ENCODE assay signal across 26 mouse cellular contexts in genomic region chr13:69279647-69280046, GRCm38 (mm10).
"Had no signal": no experiment of that assay in that cellular context is flagged by ENCODE, and none has a peak within 500 bp of the region (broad histone marks: within the 10 kb centered on the region; RNA-seq: fewer than 3 reads in every experiment).

No protein-coding gene starts in this region.

- H3K9me3 ChIP-seq: heart, embryonic 13.5 days; heart, embryonic 15.5 days; hindbrain, embryonic 13.5 days; hindbrain, embryonic 15.5 days; kidney, embryonic 15.5 days; limb, embryonic 10.5 days; limb, embryonic 12.5 days had no signal

- H3K27me3 ChIP-seq: heart, embryonic 13.5 days; heart, embryonic 15.5 days; hindbrain, embryonic 13.5 days; hindbrain, embryonic 15.5 days; kidney, embryonic 15.5 days; limb, embryonic 12.5 days had no signal

- H3K9ac ChIP-seq: heart, embryonic 13.5 days; heart, embryonic 15.5 days; hindbrain, embryonic 13.5 days; hindbrain, embryonic 15.5 days; kidney, embryonic 15.5 days; limb, embryonic 12.5 days had no signal

- H3K4me2 ChIP-seq: heart, embryonic 11.5 days; heart, embryonic 13.5 days; heart, embryonic 15.5 days; hindbrain, embryonic 13.5 days; hindbrain, embryonic 15.5 days; kidney, embryonic 15.5 days; limb, embryonic 12.5 days; liver, embryonic 11.5 days had no signal

- H3K4me1 ChIP-seq: heart, embryonic 13.5 days; heart, embryonic 15.5 days; hindbrain, embryonic 13.5 days; hindbrain, embryonic 15.5 days; kidney, embryonic 15.5 days; limb, embryonic 10.5 days; limb, embryonic 12.5 days had no signal

- H3K27ac ChIP-seq: gastrocnemius, adult 2 months; heart, adult 2 months; heart, embryonic 13.5 days; heart, embryonic 15.5 days; hindbrain, embryonic 13.5 days; hindbrain, embryonic 15.5 days; kidney, embryonic 15.5 days; layer of hippocampus, adult 2 months; left cerebral cortex, adult 2 months; limb, embryonic 10.5 days; limb, embryonic 12.5 days had no signal

- H3K4me3 ChIP-seq: gastrocnemius, adult 2 months; heart, adult 2 months; heart, embryonic 13.5 days; heart, embryonic 15.5 days; hindbrain, embryonic 13.5 days; hindbrain, embryonic 15.5 days; kidney, embryonic 15.5 days; layer of hippocampus, adult 2 months; left cerebral cortex, adult 2 months; limb, embryonic 10.5 days; limb, embryonic 12.5 days had no signal

- H3K36me3 ChIP-seq: heart, embryonic 13.5 days; heart, embryonic 15.5 days; hindbrain, embryonic 13.5 days; hindbrain, embryonic 15.5 days; kidney, embryonic 15.5 days; limb, embryonic 10.5 days; limb, embryonic 12.5 days had no signal

- DNase-seq: gastrocnemius, adult 2 months; gastrocnemius, postnatal 10 days; gastrocnemius, postnatal 36 days; heart, adult 11 months; heart, adult 2 months; heart, postnatal 14 days; heart, postnatal 36 days; kidney, adult 11 months; kidney, adult 2 months; kidney, adult 9 months; kidney, postnatal 10 days; kidney, postnatal 25 days; kidney, postnatal 4 days; liver had no signal

- ATAC-seq: forebrain, embryonic 16.5 days had no signal
